Mouse (Mus musculus): ENCODE results near the gene Pycr2.
"Not testable (repeated sequence)": the region's sequence is repeated elsewhere in the genome, so short reads cannot be mapped to it uniquely, and the experiment has no call there.

The Pycr2 gene

GRCm38 (mm10) chr1:180905307-180905706 lies 1.2 kb downstream of the Pycr2 start:
- no peak for DNase-seq (ENCODE audit: low spot score in 2 of 2)

GRCm38 (mm10) chr1:180905876-180906275 lies 1.8 kb downstream of the Pycr2 start:
- DNase-seq (ENCODE audit: low spot score in 2 of 2) = no peak

- DNase-seq (ENCODE audit: low spot score in 2 of 2) = no peak
Measured at GRCm38 (mm10) chr1:180906461-180907147, 2.5 kb downstream of the Pycr2 start.

- DNase-seq (ENCODE audit: low spot score in 2 of 2) = no peak
Measured at GRCm38 (mm10) chr1:180911138-180911537, 7.0 kb downstream of the Pycr2 start.

- DNase-seq (ENCODE audit: low spot score in 2 of 2) = peak; percentile 32 to 35
Measured at GRCm38 (mm10) chr1:180911653-180912287, 7.7 kb downstream of the Pycr2 start.

- DNase-seq (ENCODE audit: low spot score in 2 of 2) = no peak
Measured at GRCm38 (mm10) chr1:180912792-180913191, 8.7 kb downstream of the Pycr2 start.

GRCm38 (mm10) chr1:180913797-180914196 lies 9.7 kb downstream of the Pycr2 start:
- DNase-seq (ENCODE audit: low spot score in 2 of 2) = no peak

GRCm38 (mm10) chr1:180916425-180916824 lies 12.3 kb downstream of the Pycr2 start:
- DNase-seq (ENCODE audit: low spot score in 2 of 2) = no peak

- no peak for DNase-seq (ENCODE audit: low spot score in 2 of 2)
Measured at GRCm38 (mm10) chr1:180917053-180917452, 13.0 kb downstream of the Pycr2 start.

GRCm38 (mm10) chr1:180919686-180920085 lies 15.6 kb downstream of the Pycr2 start:
- no peak for DNase-seq (ENCODE audit: low spot score in 2 of 2)

GRCm38 (mm10) chr1:180922273-180923048 lies 18.4 kb downstream of the Pycr2 start:
- no peak for DNase-seq (ENCODE audit: low spot score in 2 of 2)

GRCm38 (mm10) chr1:180924737-180925136 lies 20.6 kb downstream of the Pycr2 start:
- no peak for DNase-seq (ENCODE audit: low spot score in 2 of 2)

GRCm38 (mm10) chr1:180926286-180926685 lies 22.2 kb downstream of the Pycr2 start:
- DNase-seq (ENCODE audit: low spot score in 2 of 2) = no peak

- no peak for DNase-seq (ENCODE audit: low spot score in 2 of 2)
Measured at GRCm38 (mm10) chr1:180929599-180929998, 25.5 kb downstream of the Pycr2 start.

- no peak for DNase-seq (ENCODE audit: low spot score in 2 of 2)
Measured at GRCm38 (mm10) chr1:180931106-180931505, 27.0 kb downstream of the Pycr2 start.

GRCm38 (mm10) chr1:180933659-180934058 lies 29.6 kb downstream of the Pycr2 start:
- DNase-seq (ENCODE audit: low spot score in 2 of 2) = no peak

GRCm38 (mm10) chr1:180934467-180935419 lies 30.6 kb downstream of the Pycr2 start, which contains the start of gene Lefty1:
Gene Lefty1 (plus strand): TSS chr1:180935022.
- DNase-seq (ENCODE audit: low spot score in 2 of 2) = no peak

- peak in 1 of 2 experiments; percentile 58 for DNase-seq (ENCODE audit: low spot score in 2 of 2)
Measured at GRCm38 (mm10) chr1:180936610-180937398, 32.7 kb downstream of the Pycr2 start.

GRCm38 (mm10) chr1:180937631-180938030 lies 33.5 kb downstream of the Pycr2 start:
- not testable (repeated sequence) for DNase-seq (ENCODE audit: low spot score in 2 of 2)

- DNase-seq (ENCODE audit: low spot score in 2 of 2) = not testable (repeated sequence)
Measured at GRCm38 (mm10) chr1:180938781-180939180, 34.7 kb downstream of the Pycr2 start.

Data from urinary bladder, postnatal 36 days (tissue).